Mouse (Mus musculus) ES-E14 (cell line): ENCODE results near the gene Thumpd2. TPM values are rescaled to one million over a fixed set of nuclear protein-coding genes. Genes with fewer than 3 reads are reported as not detected.

Source experiments
- DNase-seq: peaks from one replicate; pipeline ENCODE4 v3.0.0-alpha.2; 2013; ENCODE audit warnings: low read depth, low spot score
- H3K27ac ChIP-seq: 2 replicates; pipeline ENCODE4 v1.5.1; 2012; ENCODE audit warnings: low read depth, mild to moderate bottlenecking, low read length, moderate library complexity, mixed read lengths; ENCODE audit not compliant: poor library complexity, insufficient read depth, severe bottlenecking
- H3K36me3 ChIP-seq: 2 replicates; pipeline ENCODE4 v1.6.1; 2012; ENCODE audit warnings: mild to moderate bottlenecking, low read length, moderate library complexity, mixed read lengths; ENCODE audit not compliant: control insufficient read depth, poor library complexity, insufficient read depth, severe bottlenecking
- H3K4me1 ChIP-seq, 2 experiments: fragments of 150-350 bp in 1 of 2; sonication (generic) in 1 of 2; 2 replicates each; pipeline ENCODE4 v1.6.1; 2012; ENCODE audit warnings: low read length in 2 of 2, mild to moderate bottlenecking in 1 of 2, mixed read lengths in 1 of 2; ENCODE audit not compliant: control insufficient read depth in 2 of 2, insufficient read depth in 2 of 2, poor library complexity in 1 of 2
- H3K4me3 ChIP-seq, 2 experiments: fragments of 150-350 bp in 1 of 2; sonication (generic) in 1 of 2; 2 replicates each; pipeline ENCODE4 v1.5.1; 2012; ENCODE audit warnings: low read length in 2 of 2, low read depth in 1 of 2, mild to moderate bottlenecking in 1 of 2, mixed read lengths in 1 of 2; ENCODE audit not compliant: insufficient read depth in 1 of 2, poor library complexity in 1 of 2, severe bottlenecking in 1 of 2
- H3K9ac ChIP-seq: 2 replicates; pipeline ENCODE4 v1.6.1; 2012; ENCODE audit warnings: low read depth, mild to moderate bottlenecking, low read length, mixed read lengths; ENCODE audit not compliant: poor library complexity, insufficient read depth, severe bottlenecking
- H3K9me3 ChIP-seq: fragments of 150-350 bp; sonication (generic); 2 replicates; pipeline ENCODE4 v1.6.1; 2012; ENCODE audit warnings: low read depth, mild to moderate bottlenecking, low read length; ENCODE audit not compliant: control insufficient read depth, insufficient read depth
- CHD2 ChIP-seq: IDR thresholded peaks from 2 replicates; pipeline ENCODE4 v1.6.1; 2014; ENCODE audit warnings: mild to moderate bottlenecking, low read depth, low read length, inconsistent platforms
- HCFC1 ChIP-seq: IDR thresholded peaks from 2 replicates; pipeline ENCODE4 v1.6.1; 2012; ENCODE audit warnings: low read length, inconsistent platforms, borderline replicate concordance; ENCODE audit not compliant: insufficient read depth
- MAFK ChIP-seq: IDR thresholded peaks from 2 replicates; pipeline ENCODE4 v1.6.1; 2014; ENCODE audit warnings: mild to moderate bottlenecking, low read depth, low read length, inconsistent platforms; ENCODE audit not compliant: insufficient read depth
- ZC3H11A ChIP-seq: IDR thresholded peaks from 2 replicates; pipeline ENCODE4 v1.6.1; 2012; ENCODE audit warnings: low read depth, mild to moderate bottlenecking, inconsistent platforms, low read length, borderline replicate concordance
- ZNF384 ChIP-seq: IDR thresholded peaks from 2 replicates; pipeline ENCODE4 v1.6.1; 2012; ENCODE audit warnings: low read depth, low read length, inconsistent platforms
- in situ Hi-C, 2 experiments: fragments of 600-800 bp; cut with MboI; formaldehyde crosslinking; loops; one replicate each; pipeline ENCODE4 v1.15.1; 2025; ENCODE audit warnings: low sequenced_read_pairs in 2 of 2, inconsistent platforms in 1 of 2; ENCODE audit not compliant: unreplicated experiment in 2 of 2
- total RNA-seq: library from RNA; depleted of rRNA; stranded (reverse); fragments of 300-350 nt; gene quantifications from 2 replicates; pipeline ENCODE4 v1.2.3, GENCODE M21; 2012

Thumpd2 gene
- total RNA-seq, 1 experiment, result 7.1 TPM

DNA sequence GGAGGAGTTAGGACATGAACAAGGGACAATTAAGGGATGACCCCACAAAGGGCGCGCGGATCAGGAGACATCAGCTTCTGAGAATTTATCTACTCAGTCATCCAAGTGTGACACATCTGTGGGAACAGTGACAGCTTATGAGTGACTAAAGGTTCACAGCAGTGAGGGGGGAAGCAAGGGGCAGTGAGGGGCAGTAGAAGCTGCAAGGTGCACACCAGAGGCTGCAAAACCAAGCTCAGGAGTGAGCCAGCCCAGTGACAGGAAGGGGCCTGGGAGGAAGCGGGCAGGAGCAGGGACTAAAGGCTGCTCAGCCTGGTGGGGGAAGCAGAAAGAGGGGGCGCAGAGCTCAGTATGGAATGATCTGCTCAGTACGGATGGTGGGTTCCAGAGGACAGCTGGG, 37.6 kb downstream of the Thumpd2 start:
- peaks cover 13% of the 10 kb centered on the region for H3K36me3 ChIP-seq
- no peak for DNase-seq
- no peak overlapping the region for H3K4me3 ChIP-seq
- H3K9me3 ChIP-seq, result no peaks in the 10 kb centered on the region
- TF ChIP-seq CHD2 (no peak), ZNF384 (no peak), ZC3H11A (no peak), HCFC1 (no peak), MAFK (no peak)
- H3K27ac ChIP-seq, result no peak overlapping the region
- in situ Hi-C loops, result no loop called here
- no peaks in the 10 kb centered on the region for H3K4me1 ChIP-seq
- H3K9ac ChIP-seq, result no peak overlapping the region

DNA sequence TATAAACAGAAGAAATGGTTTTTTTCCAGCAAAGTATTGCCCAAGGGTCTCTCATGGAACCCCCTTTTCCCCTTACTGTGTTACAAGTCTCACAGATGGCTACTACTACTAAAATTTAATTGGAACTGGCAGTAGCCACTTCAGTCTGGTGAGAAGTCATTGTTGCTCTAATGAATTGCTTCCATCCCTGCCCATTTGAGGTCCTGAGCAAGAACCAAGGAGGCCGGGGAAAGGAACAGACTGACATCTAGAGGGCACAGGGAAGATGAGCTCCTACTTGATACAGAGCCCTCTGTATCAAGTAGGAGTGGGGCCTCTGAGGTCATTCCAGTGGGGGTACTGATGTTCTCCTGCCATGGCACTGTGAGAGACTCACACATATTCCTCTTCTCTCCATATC, 47.8 kb downstream of the Thumpd2 start:
- DNase-seq, result no peak
- Histone ChIP-seq H3K4me1 (no peaks in the 10 kb centered on the region), H3K9me3 (no peaks in the 10 kb centered on the region), H3K36me3 (no peaks in the 10 kb centered on the region), H3K9ac (no peak overlapping the region), H3K4me3 (no peak overlapping the region), H3K27ac (no peak overlapping the region)
- no peak for TF ChIP-seq ZC3H11A
- no peak for TF ChIP-seq ZNF384
- TF ChIP-seq HCFC1, result no peak
- no peak for TF ChIP-seq CHD2
- TF ChIP-seq MAFK, result no peak
- in situ Hi-C loops, result no loop called here

DNA sequence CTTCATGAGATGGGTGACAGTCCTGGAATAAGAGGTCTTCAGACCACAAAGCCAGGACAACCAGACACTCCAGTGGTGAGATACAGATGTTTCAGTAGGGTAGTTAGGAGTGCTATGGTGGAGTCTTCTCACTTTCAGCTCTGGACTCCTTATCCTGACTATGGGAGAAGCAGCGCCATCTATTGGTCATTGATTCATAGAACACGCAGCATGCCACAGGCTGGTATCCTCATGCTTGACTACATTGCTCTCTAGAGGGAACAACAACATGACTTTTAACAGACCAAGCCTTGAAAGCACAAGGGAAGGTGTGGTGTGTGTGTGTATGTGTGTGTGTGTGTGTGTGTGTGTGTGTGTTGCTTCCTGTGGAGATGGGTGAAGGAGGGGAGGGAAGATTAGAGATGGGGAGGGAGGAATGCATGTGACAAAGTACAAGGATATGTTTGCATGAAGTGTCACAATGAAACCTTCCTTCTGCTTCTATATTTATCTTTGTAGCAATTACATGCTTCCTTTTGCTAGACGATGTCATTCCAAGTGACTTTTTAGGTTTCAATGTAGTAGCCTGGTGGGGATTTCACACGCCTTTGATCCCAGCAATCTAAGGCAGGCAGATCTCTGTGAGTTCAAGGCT, 49.0 kb downstream of the Thumpd2 start:
- no peak overlapping the region for H3K9ac ChIP-seq
- H3K36me3 ChIP-seq, result no peaks in the 10 kb centered on the region
- TF ChIP-seq ZNF384, result no peak
- no peak for TF ChIP-seq HCFC1
- peak; percentile 48; the same call in 1 of the 2 replicates for TF ChIP-seq ZC3H11A
- H3K4me3 ChIP-seq, result no peak overlapping the region
- no peaks in the 10 kb centered on the region for H3K4me1 ChIP-seq
- H3K9me3 ChIP-seq, result no peaks in the 10 kb centered on the region
- peak; percentile 60 for DNase-seq
- in situ Hi-C loops, result no loop called here
- H3K27ac ChIP-seq, result no peak overlapping the region

DNA sequence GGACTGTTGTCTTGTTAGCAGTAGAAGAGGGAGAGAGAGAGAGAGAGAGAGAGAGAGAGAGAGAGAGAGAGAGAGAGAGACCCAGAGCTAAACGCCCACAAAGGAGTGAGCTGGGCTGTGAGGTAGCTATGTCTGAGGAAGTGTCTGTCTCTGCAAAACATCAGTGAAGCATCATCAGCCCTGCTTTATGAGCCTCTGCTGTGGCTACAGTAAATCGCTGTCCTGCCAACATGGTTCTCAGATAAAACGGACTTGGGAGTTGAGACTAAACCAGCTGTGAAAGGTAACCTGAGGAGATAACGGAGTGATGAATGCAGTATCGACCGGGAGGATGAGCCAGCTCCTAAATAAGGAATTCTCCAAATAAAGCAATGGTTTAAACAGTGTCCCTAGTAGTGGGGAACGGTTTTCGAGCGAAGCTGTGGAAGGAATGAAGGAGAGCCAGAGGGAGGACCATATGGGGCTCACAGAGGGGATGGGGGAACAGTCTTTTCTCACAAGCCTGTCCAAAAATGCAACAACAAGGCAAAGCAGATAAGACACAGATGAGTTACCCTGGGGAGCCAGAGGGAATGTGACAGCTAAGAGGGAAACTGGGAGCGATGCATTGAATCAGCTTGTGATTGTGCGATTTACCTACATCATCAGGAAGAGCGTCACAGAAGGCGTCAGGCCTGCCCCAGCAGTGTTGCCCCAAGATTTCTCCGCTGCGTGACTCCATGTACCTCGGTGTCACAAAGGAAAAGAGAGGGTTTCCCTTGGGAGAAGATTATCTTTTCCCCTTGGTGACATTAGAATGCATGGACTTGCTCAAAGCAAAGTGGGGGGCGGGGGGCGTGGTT, 53.8 kb downstream of the Thumpd2 start:
- in situ Hi-C loops, result no loop called here
- Histone ChIP-seq H3K36me3 (no peaks in the 10 kb centered on the region), H3K27ac (no peak overlapping the region), H3K4me1 (no peaks in the 10 kb centered on the region), H3K9ac (no peak overlapping the region), H3K9me3 (no peaks in the 10 kb centered on the region), H3K4me3 (no peak overlapping the region)
- TF ChIP-seq HCFC1, result no peak
- no peak for TF ChIP-seq ZNF384
- TF ChIP-seq ZC3H11A, result no peak
- TF ChIP-seq CHD2, result no peak
- TF ChIP-seq MAFK, result no peak
- DNase-seq, result no peak
